Mouse (Mus musculus) brain, embryonic 18.5 days (tissue): ENCODE measurements at regions not wholly inside any gene's neighbourhood (a gene's known extent, or its start where the extent isn't known, plus 50 kb on each side); places are given as distances from the start of the nearest gene placed in this dataset.

ENCODE experiments used
- DNase-seq: peaks from one replicate; pipeline ENCODE4 v3.0.0-alpha.2; 2012; ENCODE audit warnings: low read depth, low spot score

DNA sequence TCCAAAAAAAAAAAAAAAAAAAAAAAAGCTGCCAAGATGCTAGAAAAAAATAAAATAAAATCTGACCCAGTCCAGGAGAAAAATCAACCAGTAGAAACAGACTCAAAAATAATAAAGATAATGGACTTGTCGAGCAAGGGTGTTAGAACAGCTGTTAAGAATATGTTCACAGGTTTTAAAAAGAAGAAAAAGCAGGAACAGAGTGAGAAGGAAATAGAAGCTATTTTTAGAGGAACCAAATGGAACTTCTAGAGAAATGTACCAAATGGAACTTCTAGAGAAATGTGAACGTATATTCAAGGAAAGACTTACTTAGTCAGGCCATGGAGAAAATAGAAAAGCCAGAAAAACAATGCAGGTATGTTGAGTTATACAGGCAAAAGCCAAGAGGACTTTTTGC, 662.4 kb upstream of the Jmjd1c start:
- DNase-seq: no peak

DNA sequence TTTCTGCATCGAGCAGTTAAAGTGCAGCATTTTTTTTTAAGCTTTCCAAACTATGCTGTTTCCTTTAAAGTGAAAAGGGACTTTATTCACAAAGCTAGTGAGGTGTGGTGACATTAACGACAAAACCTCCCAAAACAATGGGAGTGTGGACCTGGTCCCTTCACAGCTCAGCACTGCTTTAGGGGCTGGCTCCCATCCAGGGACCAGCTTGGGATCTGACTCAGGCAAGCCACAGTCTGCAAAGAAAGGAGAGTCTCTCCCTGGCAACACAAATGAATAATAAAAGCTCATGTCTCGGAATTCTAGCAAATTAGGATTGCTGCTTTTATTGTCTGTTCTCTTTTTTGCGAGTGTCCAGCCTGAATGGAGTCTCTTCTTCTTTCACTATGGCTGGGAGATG, 625.2 kb upstream of the Jmjd1c start:
- DNase-seq: no peak

DNA sequence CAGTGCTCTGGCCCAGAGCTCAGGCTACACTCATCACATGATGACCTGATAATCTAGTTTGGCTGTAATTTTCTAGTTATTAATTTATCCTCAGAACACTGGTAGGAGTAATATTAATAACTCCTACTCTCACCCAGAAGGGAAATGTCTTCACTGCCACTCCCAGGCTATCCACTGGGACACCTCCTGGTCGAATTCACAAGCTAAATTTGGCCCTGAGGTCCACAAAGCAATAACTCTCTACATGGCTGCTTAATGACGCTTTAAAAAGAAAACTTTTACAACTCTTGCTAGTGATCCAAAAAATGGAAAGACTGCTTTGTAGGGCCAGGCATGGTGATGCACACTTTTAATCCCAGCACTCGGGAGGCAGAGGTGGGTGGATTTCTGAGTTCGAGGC, 623.9 kb upstream of the Jmjd1c start:
- DNase-seq: no peak

DNA sequence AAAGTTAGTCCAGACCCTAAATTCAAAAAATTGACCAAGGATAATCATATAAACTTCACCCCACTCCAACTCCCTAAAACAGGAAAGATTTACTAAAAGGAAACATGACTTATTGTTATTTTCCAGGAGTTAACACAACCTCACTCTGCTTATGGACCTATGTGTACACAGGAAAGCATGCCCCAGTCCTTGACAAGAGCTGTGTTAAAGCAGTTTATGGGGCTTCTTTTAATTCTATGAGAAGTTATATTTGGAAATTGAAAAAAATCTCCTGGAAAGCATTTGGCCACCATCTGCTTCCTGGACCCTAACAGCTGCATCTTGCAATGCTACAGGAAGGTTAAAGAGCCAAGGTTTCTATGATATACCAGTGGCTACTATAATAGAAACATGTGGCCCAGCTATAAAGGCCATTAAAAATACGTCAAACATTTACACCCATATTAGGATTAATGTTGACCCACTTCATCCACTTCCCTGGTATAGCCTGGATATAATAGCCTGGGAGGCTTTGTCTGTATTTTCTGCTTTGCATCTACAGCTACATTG, 620.7 kb upstream of the Jmjd1c start:
- no peak for DNase-seq

DNA sequence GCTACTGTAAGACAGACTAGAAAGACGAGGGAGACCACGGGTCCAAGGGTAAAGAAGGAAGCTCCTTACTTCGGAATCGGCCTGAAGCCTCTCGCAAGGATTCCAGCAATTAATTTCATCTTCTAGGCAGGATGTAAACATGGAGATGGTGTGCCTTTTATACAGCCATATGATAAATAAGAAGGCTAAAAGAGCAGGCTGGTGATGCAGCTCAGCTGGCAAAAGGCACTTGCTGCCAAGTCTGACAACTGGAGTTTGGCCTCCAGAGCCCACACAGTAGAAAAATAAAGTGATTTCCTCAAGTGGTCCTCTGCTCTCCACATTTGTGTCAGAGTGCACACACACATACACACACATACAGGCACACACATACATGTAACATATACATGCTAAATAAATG, 605.1 kb upstream of the Jmjd1c start:
- no peak for DNase-seq

DNA sequence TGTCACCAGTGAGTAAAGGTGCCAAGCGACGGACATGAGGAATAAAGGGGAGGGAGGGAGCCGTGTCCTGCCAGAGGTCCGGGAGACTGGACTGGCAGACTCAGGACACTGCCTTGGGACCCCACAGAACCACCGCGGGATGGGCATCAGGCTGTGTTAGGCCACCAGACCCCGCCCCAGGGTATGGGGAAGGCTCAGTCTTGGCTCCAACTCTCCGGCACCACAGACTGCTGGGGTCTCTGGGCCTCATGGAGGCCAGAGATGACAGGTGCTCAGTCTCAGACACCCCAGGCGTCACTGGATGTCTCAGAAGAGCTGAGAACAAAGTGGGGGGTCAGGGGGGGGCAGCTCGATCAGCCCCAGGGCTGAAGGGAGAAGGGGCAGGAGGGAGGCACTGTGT, 604.1 kb upstream of the Jmjd1c start:
- DNase-seq: no peak

DNA sequence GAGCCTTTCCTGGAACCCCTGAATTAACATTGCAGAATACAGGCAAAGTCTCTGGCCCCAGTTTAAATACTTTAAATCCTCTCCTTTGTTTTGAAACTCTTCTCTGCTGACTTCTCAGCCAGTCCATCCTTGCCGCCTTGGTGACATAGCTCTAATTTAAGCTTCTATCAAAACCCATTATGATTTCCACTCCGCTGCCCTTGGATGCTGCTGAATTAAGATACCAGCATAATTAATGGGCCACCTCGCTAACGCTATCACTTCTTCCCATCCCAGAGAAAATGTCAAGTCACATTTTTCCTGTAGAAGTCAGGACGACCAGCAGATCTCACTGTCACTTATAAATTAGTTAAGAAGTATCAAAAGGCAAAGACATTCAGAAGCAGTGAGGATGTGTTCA, 556.1 kb upstream of the Jmjd1c start:
- no peak for DNase-seq

DNA sequence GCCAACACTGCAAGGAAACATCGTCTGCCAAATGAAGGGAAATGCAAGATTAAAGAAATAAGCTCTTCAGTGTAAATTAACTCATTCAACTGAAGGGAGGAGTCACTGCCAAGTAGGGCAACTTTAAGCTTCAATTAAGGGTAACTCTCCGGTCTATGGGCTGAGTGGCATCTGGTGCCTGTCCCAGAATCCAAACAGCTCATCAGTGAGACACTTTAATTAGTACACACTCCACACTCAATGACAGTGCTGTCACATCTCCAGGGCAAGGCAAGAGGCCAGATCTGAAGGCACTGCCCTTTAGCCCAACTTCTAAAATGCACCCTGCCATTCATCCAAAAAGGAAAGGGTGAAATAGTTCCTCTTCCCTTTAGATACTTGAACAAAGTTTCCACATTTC, 549.3 kb upstream of the Jmjd1c start:
- DNase-seq: peak; percentile 16

DNA sequence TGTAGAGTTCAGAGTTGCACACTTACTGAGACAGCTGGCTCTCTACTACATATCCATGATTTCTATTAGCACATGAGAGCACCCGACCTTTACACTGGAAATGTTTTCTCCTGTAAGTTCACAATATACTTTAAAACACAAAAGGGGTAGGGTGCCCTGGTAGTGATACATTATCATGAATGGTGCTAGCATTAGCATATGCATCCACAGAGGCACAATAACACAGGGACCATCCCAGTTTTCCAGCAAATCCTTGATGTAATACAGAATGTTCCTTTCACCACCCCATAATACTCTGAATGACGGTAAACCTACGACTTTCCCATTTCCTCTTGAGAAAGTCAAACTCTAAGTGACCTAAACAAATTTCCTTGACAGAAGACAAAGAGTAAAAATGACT, 548.3 kb upstream of the Jmjd1c start:
- DNase-seq: no peak

DNA sequence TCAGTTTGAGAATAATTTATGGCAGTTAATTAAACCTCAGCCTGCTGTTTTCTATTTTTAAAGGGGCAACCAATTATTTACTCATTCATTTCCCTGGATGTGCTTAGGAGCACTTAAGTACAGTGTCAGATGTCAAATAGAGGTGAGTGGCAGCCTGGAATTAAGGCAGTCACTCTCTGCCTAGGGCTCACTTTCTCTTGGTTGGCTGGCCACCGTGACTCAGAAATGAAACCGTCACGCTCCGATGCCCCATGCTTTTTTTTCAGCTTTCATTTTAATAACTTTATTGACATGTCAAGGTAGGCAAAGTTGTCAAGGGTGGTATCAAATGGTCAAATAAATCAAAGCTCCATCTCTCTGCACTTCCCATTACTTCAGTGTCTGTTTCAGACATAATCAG, 547.9 kb upstream of the Jmjd1c start:
- no peak for DNase-seq

DNA sequence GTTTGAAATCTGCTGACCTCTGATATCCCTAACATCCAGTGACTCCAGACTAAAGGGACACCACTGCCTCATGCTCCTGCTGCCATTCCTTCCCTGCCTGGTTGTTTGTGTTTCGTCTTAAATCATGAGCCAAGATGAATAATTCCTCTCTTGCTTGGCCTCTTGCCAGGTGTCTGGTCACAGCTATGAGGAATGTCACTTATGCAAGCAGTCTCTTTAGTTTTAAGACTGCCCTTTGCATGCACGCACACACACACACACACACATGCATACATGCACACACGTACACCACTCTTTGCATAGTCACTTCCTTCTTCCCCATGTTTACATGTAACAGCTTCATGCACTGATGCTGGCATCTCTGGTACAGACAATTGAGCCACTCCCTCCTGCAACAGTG, 543.0 kb upstream of the Jmjd1c start:
- no peak for DNase-seq

DNA sequence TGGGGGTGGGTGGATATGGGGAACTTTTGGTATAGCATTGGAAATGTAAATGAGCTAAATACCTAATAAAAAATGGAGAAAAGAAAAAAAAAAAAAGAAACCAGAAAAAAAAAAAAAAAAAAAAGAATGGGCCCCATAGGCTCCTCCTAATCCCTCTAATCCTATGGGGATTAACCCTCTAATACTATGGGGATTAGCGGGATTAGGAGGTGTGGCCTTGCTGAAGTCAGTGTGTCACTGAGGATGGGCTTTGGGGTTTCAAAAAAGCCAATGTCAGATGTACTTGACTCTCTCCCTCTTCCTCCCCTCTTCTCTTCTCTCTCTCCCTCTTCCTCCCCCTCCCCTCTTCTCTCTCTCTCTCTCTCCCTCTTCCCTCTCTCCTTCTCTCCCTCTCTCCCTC, 541.7 kb upstream of the Jmjd1c start:
- no peak for DNase-seq

DNA sequence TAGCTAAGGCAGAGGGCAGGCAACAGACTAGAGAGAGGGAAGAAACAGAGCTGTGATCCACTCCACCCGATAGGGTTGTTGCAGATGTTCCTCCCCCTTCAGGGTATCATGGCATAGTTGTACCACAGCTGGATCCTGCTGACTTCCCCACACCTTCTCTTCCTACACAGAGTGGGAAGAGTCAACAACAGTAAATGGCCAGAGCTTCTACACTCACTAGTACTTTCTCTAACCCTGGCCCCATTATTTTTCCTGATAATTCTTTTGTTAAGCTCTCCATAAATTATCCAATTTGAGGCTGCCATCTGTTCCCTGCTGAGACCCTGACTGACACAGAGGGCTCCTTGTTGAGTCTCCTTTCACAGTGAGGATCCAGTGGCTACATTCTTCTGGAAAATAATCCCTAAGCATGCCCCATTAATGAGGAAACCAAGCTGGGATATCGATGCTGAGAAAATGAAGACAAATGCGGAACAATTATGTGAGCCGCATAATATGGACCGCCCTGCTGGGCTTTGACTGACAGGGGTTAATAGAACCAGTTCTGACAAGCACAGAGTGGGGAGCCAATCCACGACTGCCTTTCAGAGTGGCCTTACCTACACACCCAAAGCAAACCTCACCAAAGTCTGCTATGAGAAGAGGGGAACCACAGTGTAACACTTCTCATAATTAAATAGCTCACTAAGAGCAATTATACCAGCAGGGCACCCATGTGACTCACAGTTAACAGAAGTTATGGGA, 537.7 kb upstream of the Jmjd1c start:
- no peak for DNase-seq

DNA sequence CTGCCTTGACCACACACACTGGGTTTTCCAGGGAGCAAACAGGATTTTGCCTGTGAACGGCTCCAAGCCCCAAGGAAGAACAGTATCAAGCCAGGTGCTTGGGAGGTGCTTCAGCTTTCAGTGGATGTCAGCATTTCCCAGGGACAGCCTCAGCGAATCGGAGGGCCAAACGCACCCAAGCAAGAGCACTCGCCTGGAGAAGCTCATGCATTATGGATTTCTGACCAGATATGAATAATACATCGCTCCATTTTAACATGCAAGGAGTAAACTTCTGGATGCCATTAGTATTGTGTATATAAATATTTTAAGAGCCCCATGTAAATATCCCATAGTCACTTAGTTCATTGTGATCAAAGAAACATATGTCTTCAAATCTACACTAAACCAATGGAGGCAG, 530.6 kb upstream of the Jmjd1c start:
- DNase-seq: no peak

DNA sequence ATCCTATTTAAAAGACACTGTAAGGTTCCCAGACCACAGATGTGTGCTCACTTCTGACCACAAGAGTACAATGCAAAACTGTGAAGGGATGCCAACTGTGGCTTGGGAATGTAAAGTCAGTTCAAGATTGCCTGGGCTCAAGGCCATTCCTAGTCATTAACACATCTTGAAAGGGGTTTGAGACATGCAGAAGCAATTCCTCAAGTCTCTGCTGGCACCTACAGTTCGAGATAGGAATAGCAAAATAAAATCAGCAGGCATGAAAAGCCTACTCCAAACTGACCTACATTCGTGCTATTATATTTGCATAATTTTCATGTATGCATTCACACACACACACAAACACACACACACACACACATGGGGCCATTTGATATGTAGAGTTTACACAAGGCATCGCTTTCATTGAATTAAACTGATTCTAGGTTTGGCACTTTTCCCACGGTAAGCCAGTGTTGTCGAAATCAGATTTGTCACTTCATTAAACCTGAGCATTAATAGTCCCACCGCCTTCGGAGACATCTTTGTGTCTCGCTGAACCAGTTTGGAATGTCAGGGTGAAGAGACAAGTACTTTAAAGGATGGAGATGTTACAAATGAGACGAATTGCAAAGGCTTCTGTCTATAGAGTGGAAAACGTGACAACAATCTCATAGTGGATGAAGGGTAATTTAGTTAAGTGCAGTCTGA, 520.9 kb upstream of the Jmjd1c start:
- peak; percentile 56 for DNase-seq

DNA sequence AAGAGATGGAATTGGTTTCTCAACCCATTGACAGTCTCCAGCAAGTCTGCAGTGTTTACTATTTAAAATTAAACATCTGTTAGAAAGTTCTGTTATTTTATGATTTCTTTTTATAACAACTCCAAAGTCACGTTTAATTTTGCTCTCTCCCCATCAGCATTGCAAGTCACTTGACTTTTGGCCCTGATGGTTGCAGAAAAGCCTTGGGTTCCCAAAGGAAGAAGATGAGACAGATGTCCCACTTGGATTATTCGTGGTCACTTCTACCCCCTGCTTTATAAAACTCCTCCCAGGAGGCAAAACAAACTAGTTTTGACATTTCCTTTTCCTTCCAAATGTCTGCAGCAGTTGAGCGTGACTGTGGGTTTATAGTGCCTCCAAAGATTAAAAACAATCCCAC, 502.9 kb upstream of the Jmjd1c start:
- DNase-seq: no peak

DNA sequence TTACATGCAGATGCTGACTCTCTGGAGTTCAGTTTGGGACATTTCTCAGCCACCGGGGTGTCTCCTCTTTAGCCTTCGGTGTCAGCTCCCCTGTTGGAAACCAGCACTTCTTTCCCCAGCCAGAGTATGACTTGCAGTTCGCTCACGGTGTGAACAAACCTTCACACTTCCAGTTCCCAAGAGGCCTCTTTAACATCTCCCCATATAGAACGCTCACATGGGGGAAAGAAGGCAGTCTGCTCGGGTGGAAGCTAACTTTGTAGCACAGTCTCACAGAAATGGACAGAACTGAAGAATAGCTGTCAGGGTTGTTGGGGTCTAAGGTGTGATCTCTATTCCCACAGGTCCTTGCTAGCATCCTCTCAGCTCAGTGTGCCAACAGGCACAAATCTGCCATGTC, 502.4 kb upstream of the Jmjd1c start:
- DNase-seq: no peak

DNA sequence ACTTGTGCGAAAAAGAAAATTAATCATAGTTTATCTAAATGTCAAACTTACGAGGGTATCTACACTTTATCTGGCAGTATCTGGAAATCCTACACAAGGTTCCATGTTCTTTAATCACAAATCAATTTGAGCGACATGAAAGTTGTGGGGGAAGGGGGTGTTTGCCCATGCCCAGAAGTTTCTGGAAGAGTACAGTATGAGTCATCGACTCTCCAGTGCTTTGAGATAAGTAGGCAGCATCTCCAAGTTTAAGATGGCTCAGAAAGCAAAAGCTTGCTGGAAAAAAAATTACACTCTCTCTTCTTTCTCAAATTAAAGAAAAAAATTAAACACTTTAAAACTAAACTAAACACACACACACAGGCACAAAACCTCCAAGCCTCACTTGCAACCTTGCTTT, 498.0 kb upstream of the Jmjd1c start:
- no peak for DNase-seq

DNA sequence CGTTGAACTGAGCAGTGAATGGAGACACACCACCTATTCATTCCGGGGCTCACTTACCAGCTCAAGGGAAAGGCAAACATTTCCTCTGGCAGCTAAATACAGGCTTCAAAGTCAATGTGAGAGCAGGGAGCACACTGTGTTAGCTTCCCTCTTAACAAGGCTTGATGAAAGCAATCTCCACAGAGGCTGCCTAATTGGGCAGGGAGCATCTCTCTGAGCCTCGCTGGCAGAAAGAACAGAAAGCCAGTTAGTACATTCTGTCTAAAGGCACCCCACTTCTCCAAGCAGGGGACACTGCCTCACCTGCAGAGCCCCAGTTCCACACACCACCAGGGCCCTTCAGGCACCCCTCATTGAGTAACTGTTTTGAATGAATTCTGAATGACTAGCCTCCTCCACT, 488.8 kb upstream of the Jmjd1c start:
- no peak for DNase-seq

DNA sequence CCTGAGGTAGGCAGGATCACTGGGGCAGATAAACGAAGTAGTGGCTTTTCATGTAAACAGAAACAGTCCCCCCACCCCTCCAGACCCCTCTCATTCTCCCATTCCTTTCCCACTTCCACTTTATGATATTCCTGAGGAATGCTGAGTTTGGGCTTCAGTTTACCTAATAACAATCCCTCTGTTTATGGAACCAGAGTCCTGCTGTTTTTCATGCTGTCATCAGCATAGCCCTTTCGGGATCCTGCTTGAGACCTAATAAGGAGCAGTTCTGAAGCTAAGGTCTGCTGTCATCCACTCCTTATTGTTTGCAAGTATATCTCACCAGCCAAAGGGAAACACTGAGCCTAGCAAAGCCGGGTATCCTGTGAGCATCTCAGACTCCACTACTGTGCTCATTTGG, 479.6 kb upstream of the Jmjd1c start:
- DNase-seq: no peak

DNA sequence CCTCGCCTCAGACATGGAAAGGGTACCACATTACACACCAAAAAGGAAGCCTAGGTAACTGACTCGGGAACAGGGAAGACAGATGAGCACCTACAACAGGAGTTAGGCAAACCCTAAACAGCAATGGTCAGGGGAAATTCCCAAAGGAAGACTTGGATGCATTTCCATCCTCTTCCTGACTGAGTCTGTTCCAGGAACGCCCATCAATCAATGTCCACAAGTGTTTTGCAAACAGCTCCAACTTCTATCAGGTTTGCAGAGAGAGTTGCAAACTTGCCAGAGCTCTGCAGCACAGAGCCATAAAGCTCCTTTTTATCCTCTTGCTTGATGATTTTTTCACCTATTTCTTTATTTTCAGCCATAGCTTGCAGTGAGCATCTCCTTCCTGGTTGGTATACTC, 464.9 kb upstream of the Jmjd1c start:
- no peak for DNase-seq

DNA sequence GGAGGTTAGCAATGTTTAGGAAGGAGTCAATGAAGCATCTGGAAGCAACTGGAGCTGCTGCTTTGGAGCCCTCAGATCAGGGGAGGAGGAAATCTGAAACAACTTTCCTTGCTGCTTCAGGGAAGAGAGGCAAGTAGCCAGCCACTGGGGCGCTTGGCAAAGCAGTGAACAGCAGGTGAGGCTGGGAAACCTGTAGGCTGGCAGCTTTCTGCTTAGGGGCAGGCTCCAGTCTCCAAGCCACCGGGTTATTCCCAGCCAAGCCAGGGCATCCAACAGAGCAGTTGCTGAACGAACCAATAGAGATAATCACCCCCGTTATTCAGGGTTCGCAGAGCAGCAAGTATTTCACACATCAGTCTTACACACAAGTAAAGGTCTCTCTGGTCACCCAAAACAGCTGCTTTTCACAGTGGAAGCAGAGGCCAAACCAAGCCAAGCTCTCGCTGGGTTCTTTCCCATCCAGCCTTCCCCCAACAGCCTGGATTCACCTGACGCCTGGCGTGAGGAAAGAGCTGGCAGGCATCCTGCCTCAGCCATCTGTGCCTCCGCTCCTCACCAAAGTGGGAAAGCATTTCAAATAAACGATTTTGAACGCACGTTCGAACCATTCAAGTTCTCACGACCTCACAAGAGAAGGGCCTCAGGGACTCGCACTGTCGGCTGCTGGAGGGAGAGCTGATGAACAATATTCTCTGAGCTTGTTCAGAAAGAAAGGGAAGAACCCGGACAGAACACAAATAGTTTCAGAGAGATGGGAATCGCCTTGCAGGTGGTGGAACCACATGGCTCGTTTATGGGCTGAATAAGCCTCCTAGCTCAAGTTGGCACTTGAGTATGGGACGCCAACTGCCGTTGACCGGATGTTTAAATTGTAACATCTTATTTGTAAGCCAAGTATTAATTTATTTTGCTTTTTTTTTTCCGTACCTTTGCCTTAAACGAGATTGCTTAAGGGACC, 454.8 kb upstream of the Jmjd1c start:
- peak; percentile 43 for DNase-seq
